Mouse (Mus musculus) MEL (cell line): ENCODE data around the gene Tpmt.

Source experiments
- CTCF ChIP-seq, 3 experiments: IDR thresholded peaks in 2 of 3; conservative IDR thresholded peaks in 1 of 3; 2 replicates each; pipeline ENCODE4 v1.5.1; 2011 to 2012; ENCODE audit warnings: low read length in 3 of 3, low read depth in 2 of 3, mild to moderate bottlenecking in 2 of 3, improper control_type of control experiment in 1 of 3, inconsistent platforms in 1 of 3, mixed read lengths in 1 of 3, moderate library complexity in 1 of 3; ENCODE audit not compliant: control insufficient read depth in 1 of 3, insufficient read depth in 1 of 3, poor library complexity in 1 of 3, severe bottlenecking in 1 of 3
- EP300 ChIP-seq, 2 experiments: IDR thresholded peaks; 2 replicates each; pipeline ENCODE4 v1.6.1; 2011; ENCODE audit warnings: improper control_type of control experiment in 2 of 2, low read length in 2 of 2, low read depth in 1 of 2, mild to moderate bottlenecking in 1 of 2
- HCFC1 ChIP-seq: IDR thresholded peaks from 2 replicates; pipeline ENCODE4 v1.6.1; 2012; ENCODE audit warnings: low read depth, mild to moderate bottlenecking, inconsistent platforms, low read length, improper control_type of control experiment, moderate library complexity
- POLR2A ChIP-seq, 2 experiments: IDR thresholded peaks; 2 replicates each; pipeline ENCODE4 v1.6.1; 2011 to 2012; ENCODE audit warnings: low read length in 2 of 2, mild to moderate bottlenecking in 2 of 2, control low read depth in 1 of 2, improper control_type of control experiment in 1 of 2, low read depth in 1 of 2, moderate library complexity in 1 of 2; ENCODE audit not compliant: control insufficient read depth in 1 of 2, insufficient read depth in 1 of 2, poor library complexity in 1 of 2
- POLR2AphosphoS5 ChIP-seq: IDR thresholded peaks from 2 replicates; pipeline ENCODE4 v1.6.1; 2012; ENCODE audit warnings: low read depth, borderline replicate concordance, mild to moderate bottlenecking, inconsistent platforms, low read length, moderate library complexity, mixed read lengths
- SMC3 ChIP-seq: IDR thresholded peaks from 2 replicates; pipeline ENCODE4 v1.6.1; 2011; ENCODE audit warnings: low read depth, low read length, improper control_type of control experiment
- USF1 ChIP-seq: IDR thresholded peaks from 2 replicates; pipeline ENCODE4 v1.6.1; 2014; ENCODE audit warnings: low read depth, mild to moderate bottlenecking, inconsistent platforms, low read length, improper control_type of control experiment, moderate library complexity

GRCm38 (mm10) chr13:47033602-47034001 is 10.9 kb downstream of the Tpmt start:
- TF ChIP-seq EP300 (IDR thresholded peaks at IDR 0.05; ENCODE audit: low read depth in 1 of 2, low read length in 2 of 2) (no peak), USF1 (no peak), SMC3 (no peak), HCFC1 (no peak), POLR2AphosphoS5 (no peak), CTCF (IDR thresholded peaks at IDR 0.05 in 2 of 3, conservative IDR thresholded peaks at IDR 0.05 in 1 of 3; ENCODE audit: control insufficient read depth in 1 of 3, insufficient read depth in 1 of 3, low read depth in 2 of 3, low read length in 3 of 3, poor library complexity in 1 of 3, severe bottlenecking in 1 of 3) (no peak), POLR2A (IDR thresholded peaks at IDR 0.05; ENCODE audit: control insufficient read depth in 1 of 2, insufficient read depth in 1 of 2, low read depth in 1 of 2, low read length in 2 of 2, poor library complexity in 1 of 2) (no peak)
